Mouse (Mus musculus) heart, postnatal 10 days (tissue): ENCODE measurements at regions not wholly inside any gene's neighbourhood (a gene's known extent, or its start where the extent isn't known, plus 50 kb on each side); places are given as distances from the start of the nearest gene placed in this dataset.

Experiments
- DNase-seq, 2 experiments: peaks; one replicate each; pipeline ENCODE4 v3.0.0; 2021
- intact Hi-C: fragments of 180-260 bp; cut with DNase I; formaldehyde crosslinking; loops from one replicate; pipeline ENCODE4 v1.15.1; 2025

GRCm38 (mm10) chr12:52398511-52398975, 105.2 kb upstream of the Arhgap5 start:
- DNase-seq: peak in 1 of 2 experiments; percentile 35
- intact Hi-C loops: no loop called here

DNA sequence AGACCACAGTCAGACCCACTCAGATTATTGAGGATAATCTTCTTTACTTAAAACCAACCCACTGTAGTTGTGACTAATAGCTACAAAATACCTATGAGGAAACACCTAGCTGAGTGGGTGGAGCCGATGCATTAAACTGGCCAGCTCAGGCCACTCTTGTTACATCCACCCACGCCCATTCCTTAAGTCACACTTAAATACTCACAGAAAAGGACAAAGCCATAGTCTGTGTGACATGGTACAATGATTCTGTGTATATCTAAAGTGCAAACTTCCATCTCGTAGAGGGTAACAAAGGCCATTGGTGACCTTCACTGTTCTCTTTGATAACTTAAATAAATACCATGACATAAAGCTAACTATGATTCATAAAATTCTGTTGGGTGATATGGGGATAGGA, 103.7 kb upstream of the Arhgap5 start:
- no peak for DNase-seq

DNA sequence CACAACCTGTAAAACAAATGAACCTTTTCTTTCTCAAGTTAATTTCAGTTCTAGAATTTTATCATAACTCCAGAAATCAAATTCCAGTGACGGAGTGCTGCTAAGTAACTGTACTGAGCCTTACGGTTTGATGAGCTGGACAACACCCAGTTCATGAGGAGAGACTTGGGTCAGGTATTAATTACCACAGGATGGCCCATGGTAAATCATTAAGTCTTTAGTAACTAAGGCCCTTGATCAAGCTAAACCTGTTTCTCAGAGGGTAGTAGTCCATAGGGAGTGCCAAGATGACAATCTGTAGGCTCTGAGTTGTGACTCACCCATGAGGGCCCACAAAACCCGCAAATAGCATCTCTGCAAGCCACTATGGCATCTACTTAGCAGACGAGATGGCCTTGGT, 101.1 kb upstream of the Arhgap5 start:
- intact Hi-C loops: no loop called here
- no peak for DNase-seq

More for the DNA sequence above, 103.7 kb upstream of the Arhgap5 start:
- intact Hi-C loops: no loop called here

DNA sequence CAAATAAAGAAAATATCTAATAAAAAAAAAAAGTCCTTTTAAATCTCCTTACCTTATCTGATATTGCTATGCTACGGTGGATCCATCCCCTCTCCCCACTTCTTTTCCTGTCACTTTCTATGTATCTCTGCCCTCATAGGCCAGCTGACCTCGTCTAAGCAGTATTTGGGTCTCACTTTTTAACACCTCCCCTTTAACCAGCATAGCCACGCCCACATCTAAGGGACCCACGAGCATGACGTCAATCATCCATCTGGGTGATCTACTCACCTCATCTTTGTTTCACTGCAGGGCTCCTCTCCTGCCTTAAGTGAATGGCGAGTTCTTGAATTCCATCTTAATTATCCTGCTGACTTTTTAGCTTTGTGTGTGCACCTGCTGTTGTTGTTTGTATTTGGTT, 97.4 kb upstream of the Arhgap5 start:
- no peak for DNase-seq
- intact Hi-C loops: no loop called here

GRCm38 (mm10) chr12:52408307-52408895, 95.4 kb upstream of the Arhgap5 start:
- intact Hi-C loops: no loop called here

DNA sequence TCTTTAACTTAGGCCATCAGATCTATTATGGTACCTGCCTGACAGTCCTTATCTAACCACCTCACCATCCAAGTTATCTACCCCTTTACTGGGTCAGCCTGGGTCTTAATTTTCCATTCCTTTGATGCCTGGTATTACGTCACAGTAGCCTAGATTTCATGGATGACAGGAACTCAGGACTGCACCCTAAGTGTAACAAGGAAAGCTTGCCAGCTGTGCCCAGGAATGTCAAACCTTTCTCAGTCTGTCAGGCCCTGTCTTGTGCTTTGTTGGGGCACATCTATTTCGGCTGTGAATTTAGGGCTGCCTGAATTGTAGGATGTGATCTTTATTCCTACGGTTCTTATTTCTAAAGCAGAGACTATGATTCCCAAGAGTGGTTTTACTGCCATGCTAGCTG, 94.6 kb upstream of the Arhgap5 start:
- DNase-seq: no peak
- intact Hi-C loops: no loop called here

More at GRCm38 (mm10) chr12:52408307-52408895, 95.4 kb upstream of the Arhgap5 start:
- no peak for DNase-seq

DNA sequence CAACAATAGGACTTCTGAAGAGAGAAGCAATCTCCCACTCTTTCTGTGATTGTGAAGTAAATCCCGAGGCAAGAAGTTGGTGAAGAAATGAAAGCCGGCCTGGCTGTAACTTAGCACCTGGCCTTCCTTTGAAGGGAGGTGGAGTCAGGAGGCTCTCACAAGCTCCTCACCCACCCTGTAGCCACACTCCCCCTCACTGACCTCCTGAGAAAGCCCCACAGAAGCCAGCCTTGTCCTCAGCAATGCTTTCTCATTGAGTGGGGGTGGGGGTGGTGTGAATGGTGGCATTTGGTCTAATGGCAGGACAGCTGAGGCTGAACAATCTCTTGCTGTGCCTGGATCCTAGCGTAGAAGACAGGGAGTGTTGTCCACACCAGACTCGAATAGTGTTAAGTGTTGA, 91.6 kb upstream of the Arhgap5 start:
- intact Hi-C loops: no loop called here
- DNase-seq: no peak

DNA sequence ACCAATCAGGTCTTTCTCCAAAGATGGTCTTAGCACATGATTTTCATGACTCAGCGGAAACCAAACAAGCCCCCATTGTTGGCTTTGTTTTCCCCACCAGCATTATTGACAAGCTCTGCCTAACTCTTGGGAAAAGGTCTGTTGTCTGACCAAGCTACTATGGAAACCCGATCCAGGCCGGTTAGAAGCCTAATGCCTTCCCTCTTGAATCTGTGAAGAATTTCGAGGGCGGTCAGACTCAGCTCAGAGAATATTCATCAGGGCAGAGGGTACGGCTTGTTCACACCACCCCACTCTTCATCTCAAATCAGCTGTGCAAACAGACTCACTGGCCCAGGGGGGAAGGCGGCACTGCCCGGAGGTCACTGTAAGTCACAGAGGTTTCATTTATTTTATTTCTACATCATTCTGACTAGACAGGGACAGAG, 90.7 kb upstream of the Arhgap5 start:
- DNase-seq: no peak
- intact Hi-C loops: no loop called here

- no peak for DNase-seq
- intact Hi-C loops: no loop called here
Observed at GRCm38 (mm10) chr12:52422729-52423128, 81.0 kb upstream of the Arhgap5 start.

DNA sequence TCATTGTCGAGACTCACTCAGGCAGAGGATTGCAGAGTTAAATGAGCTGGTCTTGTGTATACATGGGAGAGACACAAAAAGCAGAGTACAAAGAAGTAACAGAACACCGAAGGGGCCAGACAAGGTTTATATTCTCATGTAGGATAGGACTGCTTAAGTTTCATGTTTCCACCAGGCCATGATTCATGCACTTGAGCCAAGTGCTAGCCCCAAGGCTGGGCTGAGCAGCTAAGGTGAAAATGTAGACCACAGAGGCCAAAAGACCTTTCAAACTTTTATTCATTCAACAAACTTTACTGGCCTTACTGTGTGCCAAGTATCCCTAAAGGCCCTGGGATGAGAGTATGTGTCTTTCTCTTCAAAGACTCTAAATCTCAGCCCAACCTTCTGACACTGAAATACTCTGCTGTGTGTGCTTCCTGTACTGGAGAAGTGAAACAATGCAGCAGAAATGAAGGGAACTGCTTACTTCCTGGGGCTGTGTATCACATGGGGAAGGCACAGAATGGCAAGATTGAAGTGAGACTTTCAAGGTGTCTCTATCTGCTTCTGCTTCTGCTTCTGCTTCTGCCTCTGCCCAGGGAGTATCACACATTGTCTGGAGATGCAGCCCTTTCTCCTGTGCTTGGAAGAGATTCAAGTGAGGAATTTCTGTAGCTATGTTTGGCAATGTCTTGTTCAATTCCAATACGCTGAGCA, 79.3 kb upstream of the Arhgap5 start:
- intact Hi-C loops: no loop called here
- DNase-seq: no peak

DNA sequence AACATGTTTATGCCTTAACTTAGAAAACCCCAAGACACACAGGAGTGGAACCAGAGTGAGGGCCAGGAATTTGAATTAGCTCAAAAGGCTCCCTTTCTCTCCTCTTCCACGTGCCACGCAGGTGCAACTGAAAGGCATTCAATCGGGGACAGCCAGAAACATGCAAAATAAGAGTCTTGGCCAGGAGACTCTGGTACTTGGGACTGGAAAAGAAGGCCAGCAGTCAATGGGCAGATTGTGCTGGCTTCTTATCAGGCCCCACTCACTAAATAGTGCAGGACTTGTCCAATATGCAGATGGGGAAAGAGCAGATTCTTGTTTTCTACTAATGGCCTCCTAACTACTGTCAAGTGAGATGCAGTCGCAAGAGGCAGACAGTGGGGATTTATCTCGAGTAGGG, 73.8 kb upstream of the Arhgap5 start:
- no peak for DNase-seq
- intact Hi-C loops: no loop called here

GRCm38 (mm10) chr12:52431933-52432332, 71.8 kb upstream of the Arhgap5 start:
- DNase-seq: no peak
- intact Hi-C loops: no loop called here

DNA sequence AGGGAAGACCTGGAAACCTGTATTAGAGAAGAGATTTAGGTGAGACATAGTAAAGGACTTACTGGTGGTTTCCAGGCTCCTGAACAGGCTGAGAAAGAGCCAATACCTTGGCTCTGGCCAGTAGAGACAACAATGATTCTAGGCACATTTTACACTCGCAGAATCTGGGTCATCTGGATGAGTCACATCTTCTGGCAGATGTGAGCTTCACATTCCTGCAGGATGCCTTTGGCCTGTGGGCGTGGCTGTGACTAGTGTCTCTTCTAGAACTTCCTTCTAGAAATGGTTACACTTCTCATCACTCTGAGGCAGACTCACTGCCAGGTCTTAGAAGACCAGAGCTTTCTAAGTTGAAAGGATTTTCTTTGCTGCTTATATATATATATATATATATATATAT, 69.8 kb upstream of the Arhgap5 start:
- peak; percentile 15 to 25 for DNase-seq
- intact Hi-C loops: no loop called here

- intact Hi-C loops: no loop called here
- no peak for DNase-seq
Observed at GRCm38 (mm10) chr12:52435321-52435720, 68.5 kb upstream of the Arhgap5 start.

DNA sequence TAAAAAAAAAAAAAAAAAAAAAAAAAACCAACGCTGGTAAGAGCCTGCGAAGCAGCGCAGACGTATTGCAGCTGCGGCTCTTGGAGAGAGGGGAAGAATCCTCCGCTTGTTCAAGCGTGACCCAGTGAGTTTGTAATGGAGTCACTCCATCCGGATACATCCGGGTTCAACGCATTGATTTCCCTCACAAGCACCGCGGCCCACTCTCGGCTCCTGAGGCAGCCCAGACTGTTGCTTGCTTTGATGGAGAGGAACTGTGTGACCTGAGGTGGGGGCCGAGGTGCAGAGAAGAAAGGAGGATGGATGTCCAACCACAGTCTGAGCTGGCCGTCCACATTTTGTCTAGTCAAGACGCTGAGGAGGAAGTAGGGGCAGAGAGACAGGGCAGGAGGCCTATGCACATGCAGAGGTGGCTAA, 68.0 kb upstream of the Arhgap5 start:
- no peak for DNase-seq
- intact Hi-C loops: no loop called here

- no peak for DNase-seq
- intact Hi-C loops: no loop called here
Observed at GRCm38 (mm10) chr12:52436941-52437340, 66.8 kb upstream of the Arhgap5 start.

DNA sequence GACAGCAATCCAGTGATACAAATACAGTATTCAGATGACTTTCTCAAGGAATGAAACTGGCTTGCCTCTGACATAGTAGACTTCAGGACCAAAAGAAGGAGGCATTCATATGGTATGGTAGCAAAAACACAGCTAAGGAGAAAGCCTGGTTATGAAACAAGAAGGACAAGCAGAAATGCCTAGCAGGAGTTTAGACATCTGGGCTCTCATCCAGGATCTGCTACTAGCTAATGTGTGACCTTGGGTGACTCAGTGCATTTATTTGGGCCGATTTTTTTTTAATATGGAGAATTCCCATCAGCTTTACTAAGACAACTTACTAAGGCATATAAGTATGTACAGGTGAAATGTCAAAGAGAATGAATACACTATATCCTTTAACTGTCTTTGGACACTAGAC, 64.5 kb upstream of the Arhgap5 start:
- peak in 1 of 2 experiments; percentile 16 for DNase-seq
- intact Hi-C loops: no loop called here

- DNase-seq: no peak
- intact Hi-C loops: no loop called here
Observed at GRCm38 (mm10) chr12:52440868-52441365, 62.9 kb upstream of the Arhgap5 start.

DNA sequence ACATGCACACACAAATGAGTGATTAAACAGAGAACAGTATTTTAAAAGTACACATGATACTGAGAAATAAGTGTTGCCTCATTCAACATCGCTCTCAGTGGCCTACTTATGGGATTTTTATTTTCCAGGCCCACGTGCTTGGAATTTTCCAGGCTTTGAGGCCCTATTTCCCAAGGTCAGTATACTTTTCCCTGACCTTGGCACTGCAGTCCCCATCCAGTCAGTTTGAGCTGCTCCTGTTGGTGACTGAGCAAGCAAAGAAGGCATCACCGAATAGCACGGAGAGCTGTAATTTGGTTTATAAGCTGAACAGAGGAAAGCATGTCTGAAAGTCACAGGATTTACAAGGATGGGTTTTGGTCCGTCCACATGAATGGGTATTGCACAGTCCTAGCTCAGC, 61.4 kb upstream of the Arhgap5 start:
- intact Hi-C loops: no loop called here
- no peak for DNase-seq

DNA sequence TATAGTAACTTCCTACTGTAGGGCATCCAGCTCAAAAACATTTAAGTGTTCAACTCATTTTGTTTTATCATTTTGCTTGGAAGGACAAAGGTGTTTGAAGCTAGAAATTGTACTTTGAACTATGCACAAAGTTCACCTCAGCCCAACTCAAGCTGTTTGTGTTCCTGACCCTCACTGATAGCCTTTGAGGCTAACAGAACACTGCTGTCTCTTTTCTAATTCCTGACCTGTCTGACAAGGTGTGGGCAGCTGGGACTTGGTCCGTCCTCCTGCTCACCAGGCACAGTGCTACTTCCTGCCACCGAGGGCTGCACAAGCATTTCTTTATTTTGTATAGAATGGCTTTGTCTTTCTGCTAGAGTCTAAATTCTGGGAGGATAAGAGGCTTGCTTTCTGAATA, 58.0 kb upstream of the Arhgap5 start:
- DNase-seq: no peak
- intact Hi-C loops: no loop called here

DNA sequence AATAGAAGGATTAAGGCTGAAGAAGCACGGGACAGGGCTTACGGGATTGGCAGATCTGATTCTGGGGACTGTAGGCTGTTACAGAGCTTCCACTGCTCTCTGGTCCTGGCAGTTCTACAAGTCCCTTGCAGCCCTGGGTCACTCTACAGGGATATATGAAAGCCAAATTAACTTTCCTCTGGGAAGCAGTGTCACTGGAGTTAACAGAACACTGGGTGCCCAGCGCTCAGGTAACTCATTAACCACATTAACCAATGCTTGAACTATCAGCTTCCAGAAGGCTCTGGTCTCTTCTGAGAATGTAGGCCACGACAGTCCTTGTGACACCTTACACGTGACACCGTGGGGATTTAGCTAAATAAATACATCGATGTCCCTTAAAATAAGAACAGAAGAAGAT, 57.3 kb upstream of the Arhgap5 start:
- intact Hi-C loops: no loop called here
- DNase-seq: no peak

DNA sequence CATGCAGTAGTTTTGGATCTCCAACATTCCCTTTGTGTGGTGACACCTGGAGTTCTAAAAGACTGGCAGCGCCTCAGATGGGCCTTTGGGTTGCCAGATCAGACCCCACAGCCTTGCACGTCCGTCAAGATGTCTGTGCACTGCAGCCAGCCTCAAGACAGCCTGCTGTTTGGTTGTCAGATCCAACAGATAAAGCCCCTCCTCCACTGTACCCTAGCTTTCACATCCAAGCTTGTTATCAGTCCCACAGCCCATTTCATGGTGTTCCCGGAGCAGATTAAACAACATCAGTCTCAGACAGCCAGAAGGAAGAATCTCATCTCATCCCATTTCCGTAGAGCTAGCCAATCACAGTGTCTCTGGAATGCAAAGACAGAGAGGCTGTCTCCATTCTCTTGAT, 56.3 kb upstream of the Arhgap5 start:
- intact Hi-C loops: no loop called here
- no peak for DNase-seq
